Mouse (Mus musculus) liver, adult 2 months (tissue): ENCODE data around the gene Gm8369.

Source experiments
- CTCF ChIP-seq: fragments of 200-500 bp; IDR thresholded peaks from 2 replicates; pipeline ENCODE4 v1.5.1; 2011; ENCODE audit warnings: low read depth, low read length, control low read depth
- POLR2A ChIP-seq: fragments of 200-500 bp; IDR thresholded peaks from 2 replicates; pipeline ENCODE4 v1.6.1; 2011; ENCODE audit warnings: low read length, control low read depth; ENCODE audit not compliant: insufficient read depth; ENCODE audit errors: extremely low read depth

- TF ChIP-seq POLR2A (no peak), CTCF (no peak)
These were observed 19.3 kb upstream of the Gm8369 start for GRCm38 (mm10) chr19:11466471-11466870.
